Mouse (Mus musculus) frontal cortex, postnatal 14 days (tissue): ENCODE results near the gene Dpysl5.
A peak's percentile ranks its signal among the peaks of the same experiment; 100 is the strongest.
"Not testable (repeated sequence)": the region's sequence is repeated elsewhere in the genome, so short reads cannot be mapped to it uniquely, and the experiment has no call there.

ENCODE experiments used
- DNase-seq, 2 experiments: peaks; one replicate each; pipeline ENCODE4 v3.0.0; 2022; ENCODE audit warnings: low spot score in 2 of 2

Gene Dpysl5

GRCm38 (mm10) chr5:30711147-30712001 lies at the start of gene Dpysl5:
Gene Dpysl5, plus strand, starts transcription at chr5:30711564.
- DNase-seq, result peak; percentile 76 to 77

GRCm38 (mm10) chr5:30665360-30665759 lies 46.0 kb upstream of the Dpysl5 start:
- DNase-seq, result no peak

- DNase-seq, result no peak
These were observed 45.4 kb upstream of the Dpysl5 start for GRCm38 (mm10) chr5:30665968-30666367.

GRCm38 (mm10) chr5:30666391-30667195 lies 44.8 kb upstream of the Dpysl5 start, which contains the start of gene Cenpa:
Gene Cenpa, plus strand, starts transcription at chr5:30666777.
- DNase-seq, result peak; percentile 86 to 88

- DNase-seq, result no peak
These were observed 44.1 kb upstream of the Dpysl5 start for GRCm38 (mm10) chr5:30667215-30667614.

GRCm38 (mm10) chr5:30667686-30668085 lies 43.7 kb upstream of the Dpysl5 start:
- DNase-seq, result no peak

- DNase-seq, result no peak
These were observed 42.5 kb upstream of the Dpysl5 start for GRCm38 (mm10) chr5:30668637-30669495.

- DNase-seq, result no peak
These were observed 41.9 kb upstream of the Dpysl5 start for GRCm38 (mm10) chr5:30669496-30669830.

- no peak for DNase-seq
These were observed 41.3 kb upstream of the Dpysl5 start for GRCm38 (mm10) chr5:30670091-30670490.

GRCm38 (mm10) chr5:30674001-30674400 lies 37.4 kb upstream of the Dpysl5 start:
- DNase-seq, result no peak

GRCm38 (mm10) chr5:30676800-30677199 lies 34.6 kb upstream of the Dpysl5 start:
- no peak for DNase-seq

GRCm38 (mm10) chr5:30678069-30678468 lies 33.3 kb upstream of the Dpysl5 start:
- DNase-seq, result not testable (repeated sequence)

GRCm38 (mm10) chr5:30678722-30679296 lies 32.6 kb upstream of the Dpysl5 start:
- DNase-seq, result no peak

- no peak for DNase-seq
These were observed 31.8 kb upstream of the Dpysl5 start for GRCm38 (mm10) chr5:30679593-30679992.

- DNase-seq, result no peak
These were observed 29.4 kb upstream of the Dpysl5 start for GRCm38 (mm10) chr5:30681970-30682369.

GRCm38 (mm10) chr5:30682967-30683600 lies 28.3 kb upstream of the Dpysl5 start:
- DNase-seq, result no peak

GRCm38 (mm10) chr5:30683993-30684392 lies 27.4 kb upstream of the Dpysl5 start:
- no peak for DNase-seq

- DNase-seq, result no peak
These were observed 24.6 kb upstream of the Dpysl5 start for GRCm38 (mm10) chr5:30686781-30687180.

- no peak for DNase-seq
These were observed 10.9 kb upstream of the Dpysl5 start for GRCm38 (mm10) chr5:30700361-30701000.

GRCm38 (mm10) chr5:30701373-30701772 lies 10.0 kb upstream of the Dpysl5 start:
- DNase-seq, result not testable (repeated sequence)
